Mouse (Mus musculus) adrenal gland, adult 2 months (tissue): Measurements from ENCODE around the gene Zfp747. TPM values are rescaled to one million over a fixed set of nuclear protein-coding genes. Genes with fewer than 3 reads are reported as not detected.
"Not testable (repeated sequence)": the region's sequence is repeated elsewhere in the genome, so short reads cannot be mapped to it uniquely, and the experiment has no call there.

Source experiments
- DNase-seq: peaks from one replicate; pipeline ENCODE4 v3.0.0; 2021
- polyA plus RNA-seq: library from polyadenylated mRNA; depleted of rRNA; stranded (reverse); fragments of >200 nt; gene quantifications from 2 replicates; pipeline ENCODE4 v1.2.3, GENCODE M21; 2012
- total RNA-seq, 2 experiments: library from RNA; stranded (reverse); gene quantifications; 2 replicates each; pipeline ENCODE4 v1.2.3; 2021

Zfp747 gene
- total and polyA plus RNA-seq, 3 experiments = 6.7 to 11.2 (median 8.0) TPM

DNA sequence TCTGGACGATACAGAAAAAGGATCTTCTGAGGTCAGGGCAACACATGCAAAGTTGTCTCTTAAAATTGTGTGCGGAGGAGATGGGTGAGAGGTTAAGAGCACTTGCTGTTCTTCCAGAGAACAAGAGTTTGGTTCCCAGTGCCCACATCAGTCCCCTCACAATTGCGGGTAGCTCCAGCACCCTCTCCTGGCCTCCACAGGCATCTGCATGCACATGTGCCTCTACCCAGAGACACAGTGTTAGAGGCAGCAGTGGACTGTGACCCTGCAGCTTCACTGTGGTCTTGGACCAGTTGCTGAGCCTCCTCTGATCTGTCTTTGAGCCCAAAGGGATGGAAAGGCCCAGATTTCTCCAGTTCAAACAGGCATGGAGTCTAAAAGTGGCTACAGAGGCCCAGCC lies 4.0 kb downstream of the Zfp747 start:
- not testable (repeated sequence) for DNase-seq

DNA sequence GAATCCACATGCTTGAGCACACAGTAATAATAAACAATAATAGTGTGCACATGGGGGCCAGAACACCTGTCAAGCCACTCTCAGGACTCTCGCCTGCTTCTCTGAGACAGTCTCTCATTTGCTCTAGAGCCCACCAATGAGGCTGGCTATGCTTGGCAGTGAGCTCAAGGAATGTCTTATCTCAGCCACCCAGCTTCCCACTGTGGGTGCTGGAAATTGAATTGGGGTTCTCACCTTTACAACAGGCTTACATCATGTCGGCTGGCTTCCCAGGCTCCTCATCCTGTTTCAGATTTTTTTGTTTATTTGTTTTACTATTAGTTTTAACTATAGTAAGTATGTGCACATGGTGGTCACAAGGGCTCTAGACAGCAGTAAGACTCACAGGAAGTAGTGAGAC lies 4.6 kb downstream of the Zfp747 start:
- DNase-seq = no peak

DNA sequence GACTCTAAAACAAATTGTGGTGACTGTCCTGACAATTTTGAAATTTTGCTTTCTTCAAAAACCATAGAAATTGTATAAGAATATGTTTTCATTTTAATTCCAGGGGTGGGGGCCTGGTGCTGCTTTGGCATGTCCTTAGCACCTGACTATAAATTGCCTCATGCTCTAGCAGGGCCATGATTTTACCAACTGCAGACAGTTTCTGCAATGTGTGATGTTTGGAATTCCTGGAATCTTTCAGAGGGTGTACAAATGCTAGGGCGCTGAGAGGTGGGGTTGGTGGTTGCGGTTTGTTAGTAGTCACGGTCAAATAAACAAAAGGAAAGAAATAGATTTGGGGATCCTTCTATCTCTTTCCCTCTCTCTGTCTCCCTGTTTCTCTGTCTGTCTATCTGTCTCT lies 9.6 kb downstream of the Zfp747 start:
- DNase-seq = no peak

DNA sequence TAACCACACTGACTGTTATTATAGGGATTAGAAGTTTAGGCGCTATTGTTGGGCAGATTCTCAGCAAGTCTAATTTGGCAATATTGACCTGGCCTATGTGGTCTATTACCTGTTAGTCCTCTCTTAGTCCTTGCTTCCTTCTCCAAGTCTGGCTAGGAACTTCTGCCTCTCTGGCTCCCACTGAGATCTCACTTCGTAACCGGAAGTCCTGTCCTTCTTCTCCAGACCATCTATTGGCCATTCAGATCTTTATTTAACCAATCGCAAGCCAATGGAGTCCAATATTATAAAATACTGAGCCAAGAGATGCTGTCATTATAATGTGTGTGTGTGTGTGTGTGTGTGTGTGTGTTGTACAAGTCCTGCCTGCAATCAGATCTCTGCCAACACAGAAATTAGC lies 11.7 kb downstream of the Zfp747 start:
- DNase-seq = peak; percentile 30

DNA sequence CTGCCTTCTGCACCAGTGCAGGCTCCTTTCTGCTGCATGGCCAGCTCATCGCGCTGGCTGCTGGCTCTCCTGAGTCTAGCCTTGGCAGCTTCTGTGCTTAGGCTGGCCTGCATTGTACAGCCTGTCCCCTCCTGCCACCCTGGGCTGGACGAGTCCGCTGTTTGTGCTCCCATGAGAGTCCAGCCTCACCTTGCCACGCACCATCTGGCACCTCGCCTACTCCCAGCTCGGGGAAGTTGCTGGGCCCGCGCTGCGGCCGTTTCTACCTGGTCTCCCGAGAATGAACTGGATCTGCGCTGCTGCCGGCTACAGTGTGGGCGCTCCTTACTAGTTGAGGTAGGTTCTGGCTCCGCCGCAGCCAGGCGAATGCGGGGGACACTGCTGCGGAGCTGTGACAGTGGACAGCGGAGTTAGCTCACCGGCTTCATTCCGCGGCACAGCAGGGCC lies 12.4 kb downstream of the Zfp747 start:
- DNase-seq = peak; percentile 57

DNA sequence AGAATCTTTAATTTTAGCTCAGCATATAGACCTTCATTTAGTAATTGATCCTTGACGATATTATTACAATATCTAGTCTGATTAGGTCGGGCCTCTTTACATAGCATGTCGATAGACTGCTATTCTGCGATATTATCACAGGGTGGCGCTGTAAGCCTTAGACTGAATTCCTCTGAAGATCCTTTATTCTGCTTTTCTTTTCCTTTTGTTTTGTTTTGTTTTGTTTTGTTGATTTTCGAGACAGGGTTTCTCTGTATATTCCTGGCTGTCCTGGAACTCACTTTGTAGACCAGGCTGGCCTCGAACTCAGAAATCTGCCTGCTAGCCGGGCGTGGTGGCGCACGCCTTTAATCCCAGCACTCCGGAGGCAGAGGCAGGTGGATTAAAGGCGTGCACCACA lies 13.4 kb downstream of the Zfp747 start:
- not testable (repeated sequence) for DNase-seq

DNA sequence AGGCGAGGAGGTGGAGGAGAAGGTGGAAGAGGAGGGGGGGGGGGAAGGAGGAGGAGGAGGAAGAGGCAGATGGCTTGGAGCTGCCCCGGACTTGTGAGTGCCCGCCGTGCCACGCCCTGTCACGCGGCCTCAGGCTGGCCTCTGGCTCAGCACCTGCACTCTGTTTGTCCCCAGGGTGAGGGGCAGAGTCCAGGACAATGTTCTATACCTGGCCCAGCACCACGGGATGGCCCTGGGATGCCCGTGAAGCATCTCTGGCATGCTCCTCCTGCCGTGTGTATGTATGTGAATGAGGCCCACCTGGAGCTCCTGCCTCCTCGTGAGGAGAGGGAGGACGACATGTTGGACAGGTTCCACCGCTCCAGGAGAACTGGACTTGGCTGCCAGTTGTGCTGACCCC lies 14.4 kb downstream of the Zfp747 start:
- no peak for DNase-seq

DNA sequence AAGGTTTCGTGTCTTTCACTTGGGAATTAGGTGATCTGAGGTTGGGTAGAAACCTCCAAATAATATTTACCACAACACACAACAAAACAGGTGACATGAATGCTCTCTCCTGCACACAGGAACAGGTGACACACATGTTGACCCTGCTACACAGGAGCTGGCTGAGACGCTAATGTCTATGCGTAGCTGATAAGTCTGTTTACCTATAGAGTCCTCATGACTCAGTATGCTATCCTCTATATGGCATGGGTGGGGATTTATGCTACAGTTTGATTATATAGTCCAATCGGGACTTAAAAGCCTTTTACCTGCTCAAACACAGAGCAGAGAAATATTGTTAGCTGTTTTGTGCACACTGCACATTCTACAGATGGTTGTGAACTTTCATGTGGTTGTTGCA lies 15.6 kb downstream of the Zfp747 start:
- DNase-seq = no peak

DNA sequence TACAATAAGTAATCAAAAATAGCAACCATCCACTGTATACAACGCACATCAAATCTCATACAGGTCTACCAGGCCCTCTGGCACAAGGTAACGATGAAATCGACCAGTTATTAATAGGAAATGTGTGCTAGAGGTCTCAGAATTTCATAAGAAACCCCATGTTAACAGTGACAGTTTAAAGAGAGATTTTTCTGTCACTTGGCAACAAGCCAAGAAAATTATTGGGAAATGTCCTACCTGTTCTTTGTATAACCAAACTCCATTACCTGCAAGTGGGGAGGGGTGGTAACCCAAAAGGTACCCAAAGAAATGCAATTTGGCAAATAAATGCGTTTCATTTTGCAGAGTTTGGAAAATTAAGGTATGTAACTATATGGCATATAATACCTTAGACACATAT lies 17.4 kb downstream of the Zfp747 start:
- DNase-seq = no peak

DNA sequence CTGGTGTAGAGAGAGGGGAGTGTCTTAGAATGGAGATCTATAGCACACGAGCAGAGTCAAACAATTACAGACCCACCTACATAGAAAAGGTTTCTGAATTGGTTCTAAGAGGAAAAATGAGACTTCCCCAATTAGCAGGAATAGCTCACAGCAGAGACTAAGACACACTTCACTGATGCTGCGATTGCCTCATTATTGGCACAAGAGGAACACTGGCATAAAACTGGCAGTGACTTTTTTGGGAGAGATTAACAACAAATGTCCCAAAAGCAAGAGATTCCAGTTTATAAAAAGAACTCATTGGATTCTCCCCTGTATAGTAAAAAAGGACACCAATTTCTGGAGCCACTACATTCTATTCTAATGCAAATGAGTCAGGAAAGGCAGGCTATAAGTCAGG lies 18.0 kb downstream of the Zfp747 start:
- DNase-seq = no peak

DNA sequence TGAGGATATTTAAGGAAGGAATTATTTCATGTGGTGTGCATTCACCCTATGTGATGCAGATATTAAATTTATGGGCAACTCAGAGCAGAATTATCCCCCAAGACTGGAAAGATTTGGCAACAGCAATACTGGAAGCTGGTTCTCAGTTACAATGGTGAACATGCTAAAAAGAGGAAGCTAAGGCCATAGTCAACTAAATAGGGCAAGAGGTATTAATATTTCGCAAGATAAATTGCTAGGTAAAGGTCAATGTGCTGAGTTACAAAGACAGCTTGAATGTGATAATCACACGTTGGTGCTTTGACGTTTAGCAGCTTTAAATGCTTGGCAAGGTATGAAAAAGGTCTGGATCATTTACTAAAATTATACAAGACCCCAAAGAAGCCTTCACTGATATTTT lies 20.1 kb downstream of the Zfp747 start:
- no peak for DNase-seq

DNA sequence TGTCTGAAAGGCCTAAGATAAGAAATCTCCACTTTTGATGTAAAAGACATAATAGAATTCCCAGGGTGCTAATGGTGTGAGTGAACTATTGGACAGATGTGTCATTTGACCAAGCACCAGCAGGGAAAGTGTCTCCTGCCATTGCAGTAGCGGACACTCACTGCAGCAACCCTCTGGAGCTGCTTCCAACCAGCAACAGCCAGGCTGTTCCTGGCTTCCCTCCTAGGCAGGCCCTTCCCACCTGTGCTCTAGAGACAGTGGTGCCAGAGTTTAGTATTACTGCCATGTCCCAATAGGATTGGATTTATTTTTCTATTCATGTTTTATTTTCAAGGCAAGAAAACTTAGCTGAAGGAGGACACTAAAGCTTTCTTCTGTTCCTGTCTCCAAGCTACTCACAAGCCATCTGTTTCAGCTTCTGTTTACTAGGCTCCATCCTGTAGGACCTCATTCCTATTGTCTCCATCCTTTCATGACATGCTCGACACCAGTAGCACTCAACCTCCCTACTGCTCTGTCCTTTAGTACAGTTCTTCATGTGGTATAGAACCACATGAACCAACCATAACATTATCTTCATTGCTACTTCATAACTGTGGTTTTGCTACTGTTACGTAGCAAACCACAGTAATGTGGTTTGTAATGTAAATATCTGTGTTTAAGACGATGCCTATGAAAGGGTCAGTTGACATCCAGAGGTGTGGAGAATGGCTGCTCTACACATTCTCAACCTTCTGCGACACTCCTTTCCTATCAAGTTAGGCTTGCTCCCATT lies 24.4 kb downstream of the Zfp747 start:
- no peak for DNase-seq

DNA sequence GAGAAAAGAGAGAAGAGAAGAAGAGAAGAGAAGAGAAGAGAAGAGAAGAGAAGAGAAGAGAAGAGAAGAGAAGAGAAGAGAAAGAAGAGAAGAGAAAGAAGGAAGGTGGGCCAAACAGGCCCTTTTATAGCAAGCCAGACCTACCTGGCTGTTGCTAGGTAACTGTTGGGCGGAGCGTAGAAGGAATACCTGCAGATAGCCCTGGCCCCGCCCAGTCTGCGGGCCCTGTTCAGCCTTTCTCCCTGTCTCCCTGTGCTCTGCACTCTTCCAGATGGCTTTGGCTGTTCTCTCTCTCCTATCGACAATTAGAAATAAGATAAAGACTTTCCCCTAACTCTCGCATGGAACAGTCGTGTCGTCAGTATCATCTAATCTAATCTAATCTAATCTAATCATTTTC lies 29.2 kb downstream of the Zfp747 start:
- no peak for DNase-seq

DNA sequence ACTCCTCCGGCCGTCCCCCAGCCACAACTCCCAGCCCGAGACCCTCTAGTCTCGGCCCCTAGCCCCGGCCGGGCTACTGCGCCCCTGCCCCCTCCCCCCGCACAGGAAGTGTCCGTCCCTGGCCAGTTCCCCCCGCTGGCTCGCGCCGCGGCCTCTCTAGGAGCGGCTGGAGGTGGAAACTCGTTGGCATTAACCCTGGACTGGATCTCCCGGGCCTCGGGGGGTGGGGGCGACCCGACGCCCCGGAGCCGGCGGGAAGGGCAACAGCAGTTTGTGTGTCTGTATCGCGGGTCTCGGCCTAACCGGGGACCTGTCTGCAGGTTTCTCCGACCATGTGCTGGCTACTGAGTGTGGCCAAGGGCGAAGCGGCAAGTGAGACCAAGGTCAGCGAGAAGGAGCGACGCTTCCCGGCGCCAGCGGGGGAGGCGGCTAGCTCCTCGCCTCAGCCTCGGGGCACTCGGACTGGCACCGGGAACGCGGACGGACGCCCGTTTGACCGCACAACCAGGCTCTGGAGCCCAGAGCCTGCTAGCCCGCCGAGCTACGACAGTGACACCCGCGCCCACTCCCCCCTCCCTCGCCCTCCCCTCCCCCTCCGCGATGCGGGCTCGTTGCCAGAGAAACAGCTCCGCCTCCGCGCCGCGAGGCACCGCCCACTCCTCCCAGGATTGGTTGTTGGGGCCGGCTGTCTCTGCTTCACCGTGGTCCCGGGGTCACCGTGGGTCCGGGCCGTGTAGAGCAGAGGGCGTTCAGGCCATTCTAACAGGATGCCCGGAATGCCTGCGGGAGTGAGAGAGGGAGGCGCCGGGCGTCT lies 30.1 kb downstream of the Zfp747 start, which contains the start of gene Zfp768:
Gene Zfp768, minus strand, starts transcription at position 78 of the 814 bp plus-strand sequence.
- DNase-seq = peak; percentile 97

DNA sequence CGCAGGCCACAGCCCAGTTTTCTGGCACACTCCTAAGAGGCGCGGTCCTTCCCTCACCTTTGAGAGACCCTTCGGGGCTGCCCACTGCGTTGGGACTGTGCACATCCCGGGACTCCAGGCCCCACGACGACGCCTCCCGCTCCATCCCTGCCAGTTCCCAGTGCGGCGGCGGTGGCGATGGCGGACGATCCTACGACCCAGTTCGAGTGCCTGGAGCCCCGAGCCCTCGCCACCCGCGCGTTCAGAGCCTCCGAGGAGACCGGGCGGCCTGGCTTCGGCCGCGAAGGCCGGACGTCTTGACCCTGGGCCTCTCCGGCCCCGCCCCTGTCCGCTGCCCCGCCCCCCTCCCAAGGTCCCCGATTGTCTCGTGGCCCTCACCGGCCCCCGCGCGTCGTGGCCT lies 30.8 kb downstream of the Zfp747 start:
- no peak for DNase-seq

DNA sequence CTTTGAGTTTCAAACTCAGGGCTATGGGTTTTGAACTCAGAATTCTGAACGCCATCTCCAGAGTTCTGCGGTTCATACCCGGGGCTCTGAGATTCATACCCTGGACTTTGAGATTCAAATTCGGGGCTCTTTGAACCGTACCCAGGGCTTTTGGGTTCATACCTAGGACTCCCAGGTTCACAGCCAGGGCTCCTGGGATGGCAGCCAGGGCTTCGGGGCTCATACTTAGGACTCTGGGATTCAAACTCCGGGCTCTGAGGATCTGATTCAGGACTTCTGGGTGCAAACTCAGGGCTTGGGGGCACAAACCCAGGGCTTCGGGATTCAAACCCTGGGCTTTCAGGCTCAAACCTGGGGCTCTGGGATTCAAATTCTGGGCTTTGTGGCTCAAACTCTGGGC lies 31.5 kb downstream of the Zfp747 start:
- peak; percentile 25 for DNase-seq

DNA sequence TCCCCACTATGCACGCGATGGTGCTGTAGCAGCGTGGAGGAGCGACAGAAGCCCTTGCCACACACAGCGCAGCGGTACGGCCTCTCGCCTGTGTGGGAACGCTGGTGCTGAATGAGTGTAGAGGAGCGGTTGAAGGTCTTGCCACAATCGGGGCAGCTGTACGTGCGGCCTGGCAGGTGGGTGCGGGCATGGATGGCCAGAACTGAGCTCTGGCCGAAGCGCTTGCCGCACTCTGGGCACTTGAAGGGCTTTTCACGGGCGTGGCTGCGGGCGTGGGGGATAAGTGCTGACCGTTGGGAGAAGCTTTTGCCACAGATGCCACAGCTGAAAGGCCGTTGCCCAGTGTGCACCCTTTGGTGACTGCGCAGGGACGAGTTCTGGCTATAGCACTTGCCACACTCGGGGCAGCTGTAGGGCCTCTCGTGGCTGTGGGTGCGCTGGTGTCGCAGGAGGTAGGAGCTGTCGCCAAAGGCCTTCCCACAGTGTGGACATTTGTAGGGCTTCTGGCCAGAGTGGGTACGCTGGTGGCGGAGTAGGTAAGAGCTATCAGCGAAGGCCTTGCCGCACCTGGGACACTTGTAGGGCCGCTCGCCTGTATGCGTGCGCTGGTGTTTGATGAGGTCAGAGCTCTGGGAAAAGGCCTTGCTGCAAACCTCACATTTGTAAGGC lies 32.4 kb downstream of the Zfp747 start:
- peak; percentile 12 for DNase-seq

DNA sequence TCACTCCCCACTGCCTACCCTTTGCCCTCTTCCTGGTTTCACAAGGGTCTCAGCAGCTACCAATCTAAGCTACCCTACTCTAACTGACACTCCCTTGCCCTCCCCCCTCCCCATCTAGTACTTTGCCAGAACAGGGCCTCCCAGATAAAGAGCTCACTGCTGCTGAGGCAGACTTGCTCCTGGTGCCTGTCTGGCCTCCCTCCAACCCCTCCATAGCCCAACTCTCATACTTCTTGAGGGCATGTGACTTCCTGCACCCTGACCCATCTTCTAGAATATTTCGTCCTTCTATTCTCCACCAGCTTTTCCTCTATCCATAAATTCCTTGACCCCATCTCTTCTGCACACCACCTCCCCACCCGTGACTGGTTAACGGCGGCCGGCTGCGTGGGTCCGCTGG lies 33.0 kb downstream of the Zfp747 start:
- no peak for DNase-seq

DNA sequence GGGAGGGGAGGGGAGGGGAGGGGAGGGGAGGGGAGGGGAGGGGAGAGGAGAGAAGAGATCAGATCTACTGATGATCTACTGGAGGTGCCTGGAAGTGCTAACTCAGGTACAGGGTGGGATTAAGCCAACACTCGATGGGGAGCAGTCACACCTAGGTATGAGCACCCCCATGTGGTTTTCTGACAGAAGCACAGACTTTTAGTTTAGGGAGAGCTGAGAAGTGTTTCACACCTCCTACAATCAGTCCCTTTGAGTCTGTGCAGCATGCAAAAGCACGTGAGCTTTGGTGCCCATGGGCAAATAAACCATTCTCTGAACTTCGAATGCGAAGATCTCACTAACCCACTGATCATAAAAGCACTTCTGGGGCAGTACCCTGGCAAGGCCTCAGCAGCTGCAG lies 33.5 kb downstream of the Zfp747 start:
- DNase-seq = no peak

DNA sequence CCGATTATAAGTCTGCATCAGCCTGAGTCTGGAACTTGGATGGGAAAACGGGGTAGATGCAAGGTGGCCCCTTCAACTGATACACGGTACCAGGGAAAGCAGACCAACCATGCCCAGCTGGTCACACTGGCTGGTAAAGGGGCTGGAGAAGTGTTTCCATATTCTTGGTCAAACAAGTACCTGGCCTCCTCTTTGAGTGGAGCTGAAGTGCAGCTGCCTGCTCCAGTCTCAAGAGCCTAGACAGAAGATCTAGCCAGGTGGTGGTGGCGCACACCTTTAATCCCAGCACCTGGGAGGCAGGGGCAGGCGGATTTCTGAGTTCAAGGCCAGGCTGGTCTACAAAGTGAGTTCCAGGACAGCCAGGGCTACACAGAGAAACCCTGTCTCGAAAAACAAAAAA lies 34.0 kb downstream of the Zfp747 start:
- not testable (repeated sequence) for DNase-seq

DNA sequence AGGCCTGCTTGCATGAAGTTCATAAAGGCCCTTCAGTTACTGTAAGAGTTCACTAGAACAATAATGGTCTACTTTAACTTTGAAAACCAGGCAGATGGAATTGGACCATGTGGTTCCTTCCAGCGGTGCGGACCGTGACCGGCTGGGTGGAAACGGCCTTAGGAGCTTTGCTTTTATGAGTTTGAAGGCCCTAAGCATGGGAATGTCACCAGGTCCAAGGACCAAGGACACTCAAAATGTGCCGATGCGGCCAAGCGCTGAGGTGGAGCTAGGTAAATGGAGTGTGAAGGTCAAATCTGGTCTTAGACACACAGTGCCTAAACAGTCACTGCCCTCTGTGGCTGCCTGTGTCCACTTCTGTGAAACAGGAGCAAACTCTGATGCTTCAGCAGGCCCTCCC lies 34.5 kb downstream of the Zfp747 start:
- no peak for DNase-seq

DNA sequence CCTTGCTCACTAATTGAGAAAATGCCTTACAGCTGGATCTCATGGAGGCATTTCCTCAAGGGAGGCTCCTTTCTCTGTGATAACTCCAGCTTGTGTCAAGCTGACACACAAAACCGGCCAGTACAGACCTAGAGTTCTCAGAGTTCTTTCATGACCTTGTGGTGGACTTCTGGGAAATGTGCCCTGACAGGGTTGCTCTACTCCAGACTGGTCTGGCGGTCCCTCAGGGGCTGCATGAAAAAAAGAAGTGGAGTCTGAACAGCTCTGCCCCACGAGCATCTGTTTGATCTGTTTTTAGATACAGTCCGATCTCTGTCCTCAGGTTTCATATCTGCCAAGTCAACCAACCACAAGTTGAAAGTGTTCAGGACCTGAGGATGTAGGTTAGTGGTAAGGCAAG lies 38.2 kb downstream of the Zfp747 start:
- DNase-seq = no peak

DNA sequence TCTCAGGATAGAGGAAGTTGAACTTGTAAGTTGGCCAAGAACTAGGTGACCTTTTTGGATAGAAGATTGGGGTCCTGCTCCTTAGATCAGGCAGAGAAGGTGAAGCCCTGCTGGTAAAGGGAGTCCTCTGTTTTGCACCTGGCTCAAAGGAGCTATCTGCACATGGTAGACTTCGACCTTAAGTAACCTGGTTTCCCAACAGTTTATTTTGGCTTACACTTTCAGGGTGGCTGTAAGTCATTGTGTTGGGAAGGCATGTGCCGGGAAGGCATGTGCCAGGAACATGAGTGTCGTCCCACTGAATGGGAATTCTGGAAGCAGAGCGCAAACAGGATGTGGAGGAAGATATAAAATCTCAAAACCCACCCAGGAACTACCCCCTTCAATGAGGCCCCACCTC lies 40.2 kb downstream of the Zfp747 start:
- no peak for DNase-seq
